Mouse (Mus musculus) 3T3-L1 (cell line): ENCODE measurements around the gene Rab40c.
A peak's percentile ranks its signal among the peaks of the same experiment; 100 is the strongest.

Experiments used
- DNase-seq: peaks from one replicate; pipeline ENCODE4 v3.0.0-alpha.2; 2015; ENCODE audit warnings: low read depth, low spot score

Gene Rab40c

DNA sequence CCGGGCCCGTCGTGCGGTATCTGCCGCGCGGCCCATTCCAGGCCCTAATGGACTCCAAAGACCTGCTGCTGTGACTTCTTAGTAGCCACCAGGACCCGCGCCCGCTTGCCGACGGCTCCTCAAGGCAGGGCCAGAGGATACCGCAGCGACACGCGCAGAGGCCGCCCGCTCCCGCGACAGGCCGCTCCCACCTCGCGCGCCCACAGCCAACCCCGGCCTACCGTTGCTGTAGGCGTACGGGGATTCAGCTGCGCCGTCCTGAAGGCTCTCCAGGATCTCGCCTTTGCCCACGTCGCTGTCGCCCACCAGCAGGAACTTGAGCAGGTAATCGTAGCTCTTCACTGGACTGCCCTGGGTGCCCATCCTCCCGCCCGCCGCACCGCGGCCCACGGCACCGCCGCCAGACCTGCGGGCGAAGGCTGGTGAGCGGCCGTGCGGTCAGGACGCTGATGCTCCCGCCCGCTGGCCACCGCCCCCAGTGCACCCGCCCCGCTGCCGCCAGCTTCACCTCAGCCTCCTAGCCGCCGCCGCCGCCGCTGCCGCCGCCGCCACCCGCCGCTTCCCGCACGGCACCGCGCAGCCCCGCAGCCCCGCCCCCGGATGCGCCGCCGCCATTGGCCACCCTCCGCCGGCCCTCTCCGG is at the start of gene Rab40c:
TSS of gene Rab40c (minus strand) at position 584 of the 642 bp plus-strand sequence.
- peak; percentile 52 for DNase-seq

DNA sequence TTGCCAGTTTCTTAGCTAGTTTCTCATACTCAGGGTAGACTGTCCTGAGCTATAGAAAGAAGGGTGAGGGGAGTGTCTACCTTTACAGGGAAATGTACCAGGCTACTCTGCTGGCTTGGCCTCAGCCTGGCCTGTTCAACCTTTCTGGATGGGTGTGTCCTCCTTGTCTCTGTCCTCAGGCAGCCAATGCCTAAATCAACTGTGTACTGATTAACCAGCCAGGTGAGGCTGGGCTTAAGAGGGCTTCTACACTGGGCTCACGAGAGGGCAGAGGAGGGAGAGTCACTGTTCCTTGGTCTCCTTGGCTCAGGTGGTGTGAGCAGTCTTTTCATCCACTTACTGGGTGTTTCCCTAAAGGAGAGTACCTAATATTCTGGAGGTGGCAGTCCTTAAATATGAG is 48.6 kb upstream of the Rab40c start:
- DNase-seq = no peak

DNA sequence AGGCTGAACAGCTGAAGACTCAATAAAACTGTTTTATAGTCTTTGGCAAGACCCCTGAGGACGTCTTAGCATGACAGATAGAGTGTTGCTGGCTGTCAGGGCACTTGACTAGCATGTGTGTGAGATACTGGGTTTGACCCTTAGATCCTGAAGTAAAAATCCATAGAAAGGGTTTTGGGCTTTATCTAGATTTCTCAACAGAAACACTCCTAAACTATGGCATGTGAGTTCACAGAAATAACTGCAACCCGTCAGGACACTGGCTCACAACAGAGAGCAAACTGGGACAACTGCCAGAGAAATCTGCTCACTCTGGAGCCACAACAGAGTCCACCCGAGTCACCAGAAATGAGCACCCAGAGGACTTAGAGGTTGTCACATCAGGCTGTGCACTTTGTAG is 48.1 kb upstream of the Rab40c start:
- DNase-seq = peak; percentile 34

DNA sequence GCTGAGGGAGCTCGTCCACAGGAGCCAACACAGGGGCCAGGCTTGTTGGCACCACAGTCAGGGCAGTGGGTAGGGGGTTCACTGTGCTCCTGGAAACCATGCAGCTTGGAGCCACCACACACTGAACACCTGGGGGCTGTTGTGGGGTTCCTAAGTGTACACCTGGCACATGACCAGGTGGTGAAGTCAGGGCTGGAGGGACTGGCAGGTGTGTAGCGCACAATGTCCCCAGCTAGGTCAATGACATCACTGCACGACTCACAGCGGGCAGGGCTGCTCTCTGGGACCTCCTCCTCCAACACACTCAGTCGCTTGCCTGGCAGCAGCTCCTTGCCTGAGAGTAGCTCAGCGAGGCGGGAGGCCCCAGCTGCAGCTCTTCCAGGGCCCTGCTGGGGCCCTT is 44.7 kb upstream of the Rab40c start:
- no peak for DNase-seq

DNA sequence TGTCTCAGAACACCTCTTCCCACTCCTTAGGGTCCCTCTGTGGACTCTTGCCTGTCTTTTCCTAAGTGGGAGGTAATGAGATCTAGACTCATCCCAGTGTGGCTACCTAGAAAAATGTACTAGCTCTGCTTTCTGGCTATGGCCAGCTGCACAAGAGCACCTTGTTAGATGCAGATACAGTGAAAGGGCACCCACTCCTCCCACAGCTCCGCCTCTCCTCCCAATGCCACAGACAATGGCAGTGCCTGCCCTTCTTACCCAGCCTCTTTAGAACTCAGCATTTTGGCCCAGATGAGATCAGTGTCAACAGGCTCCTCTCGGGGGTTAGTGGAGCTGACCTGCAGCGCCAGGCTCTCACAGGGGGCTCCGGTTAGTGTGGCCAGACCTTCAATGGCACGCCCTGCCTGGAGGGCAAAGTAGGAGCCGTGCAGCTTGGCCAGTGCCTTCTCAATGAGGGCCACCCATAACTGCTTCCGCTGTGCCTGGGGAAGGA is 42.9 kb upstream of the Rab40c start:
- DNase-seq = no peak

DNA sequence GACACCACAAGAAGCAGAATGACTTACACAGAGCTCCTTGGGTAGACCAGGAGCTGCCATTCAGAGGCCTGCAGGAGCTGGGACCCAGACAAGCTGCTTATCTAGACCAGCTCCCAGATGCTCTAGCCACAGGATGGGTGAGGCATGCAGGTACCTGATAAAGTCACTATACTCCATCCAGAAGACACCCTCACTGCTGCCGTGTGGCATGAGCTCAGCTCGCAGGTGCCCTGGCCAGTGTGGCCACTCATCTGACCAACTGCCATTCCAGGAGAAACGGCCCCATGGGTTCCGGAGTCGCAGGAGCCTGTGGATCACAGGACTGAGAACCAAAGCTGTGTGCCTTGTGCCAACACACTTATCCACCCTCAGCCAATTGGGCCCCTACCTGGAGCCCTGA is 42.0 kb upstream of the Rab40c start:
- no peak for DNase-seq

DNA sequence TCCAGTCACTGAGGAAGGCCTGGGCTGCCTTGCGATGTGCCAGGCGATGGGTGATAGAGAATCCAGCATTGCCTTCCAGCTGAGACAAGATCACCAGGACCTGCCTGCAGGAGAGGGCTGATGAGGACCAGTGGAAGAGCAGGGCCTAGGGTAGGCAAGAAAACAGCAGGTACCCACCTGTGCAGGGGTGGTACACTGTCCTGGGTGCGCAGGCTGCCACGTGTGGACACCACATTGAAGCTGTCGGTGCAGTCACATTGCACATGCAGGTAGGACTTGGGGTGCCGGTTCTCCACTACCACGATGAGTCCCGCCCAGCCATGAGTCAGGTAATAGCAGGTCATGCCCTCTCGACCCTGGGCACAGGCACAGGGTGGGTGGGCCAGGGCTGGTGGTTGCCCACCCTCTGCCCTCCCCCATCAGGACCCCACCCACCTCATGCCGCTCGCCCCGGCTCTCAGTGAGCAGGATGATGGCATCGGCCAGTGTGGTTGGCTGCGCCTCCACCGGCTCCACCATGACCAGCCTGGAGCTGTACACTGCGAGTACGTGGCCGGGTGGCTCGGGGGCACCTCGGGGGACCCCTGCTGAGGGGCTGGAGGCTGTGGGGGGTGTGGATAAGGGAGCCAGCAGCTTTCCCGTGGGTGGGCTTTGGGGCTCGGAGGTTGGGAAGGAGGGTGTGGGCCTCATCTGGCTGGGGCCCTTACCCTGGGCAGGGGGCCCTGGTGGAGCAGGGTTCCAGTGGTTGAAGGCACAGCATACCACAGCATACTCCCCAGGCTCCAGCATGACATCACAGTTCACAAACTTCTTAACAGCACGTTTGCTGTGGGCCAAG is 40.3 kb upstream of the Rab40c start:
- DNase-seq = no peak

DNA sequence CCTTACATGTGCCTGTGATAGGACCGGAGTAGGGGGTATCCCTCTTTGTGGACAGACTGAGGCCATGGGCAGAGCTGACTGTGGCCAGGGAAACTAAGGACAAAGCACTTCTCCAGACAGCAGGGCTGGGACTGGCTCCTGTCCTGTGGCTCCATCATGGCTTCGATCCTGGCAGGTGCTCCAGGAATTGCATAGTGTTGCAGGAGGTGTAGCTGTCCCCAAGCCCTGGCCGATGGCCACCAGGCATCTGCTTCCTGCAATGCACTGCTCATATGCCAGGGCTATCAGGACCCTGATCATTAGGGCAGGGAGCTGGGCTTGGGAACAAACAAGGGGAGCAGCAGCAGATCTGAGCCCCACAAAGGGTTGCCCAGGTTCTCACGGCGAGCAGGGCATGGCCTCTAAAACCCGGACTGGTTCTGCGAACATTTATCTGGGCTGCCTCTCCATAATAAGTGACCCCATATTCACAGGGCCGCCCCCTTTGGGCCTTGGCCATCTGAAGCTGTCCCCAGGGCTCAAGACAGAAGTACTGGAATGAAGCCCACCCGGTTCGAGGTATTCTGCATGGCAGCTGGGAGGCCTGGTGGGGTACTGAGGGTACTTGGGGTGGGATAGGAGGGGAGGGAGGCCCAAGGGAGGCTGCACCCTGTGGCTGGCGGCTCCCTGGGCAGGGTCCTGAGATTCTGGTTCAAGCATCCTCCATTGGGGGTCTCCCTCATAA is 39.4 kb upstream of the Rab40c start:
- DNase-seq = no peak

DNA sequence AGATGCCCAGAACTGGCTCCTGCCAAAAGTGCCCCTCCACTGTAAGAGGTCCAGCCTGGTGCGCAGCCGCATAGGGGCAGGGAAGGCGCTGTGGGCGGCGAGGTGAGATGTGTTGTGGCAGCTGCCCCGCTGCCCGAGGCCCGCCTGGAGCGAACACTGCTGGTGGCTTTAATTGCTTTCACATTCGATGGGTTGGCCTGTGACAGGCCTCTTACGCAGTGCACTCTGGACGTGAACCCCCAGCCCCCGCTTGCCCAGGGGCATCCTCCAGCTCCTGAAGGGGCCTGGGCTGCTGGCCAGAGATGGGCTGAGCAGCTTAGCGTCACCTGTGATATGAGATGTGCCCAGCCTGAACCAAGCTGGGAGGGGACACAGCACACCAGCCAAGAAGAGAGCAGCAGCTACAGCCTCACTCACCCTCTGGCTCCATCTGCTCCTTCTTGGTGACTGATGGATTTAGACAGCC is 38.1 kb upstream of the Rab40c start:
- DNase-seq = no peak

DNA sequence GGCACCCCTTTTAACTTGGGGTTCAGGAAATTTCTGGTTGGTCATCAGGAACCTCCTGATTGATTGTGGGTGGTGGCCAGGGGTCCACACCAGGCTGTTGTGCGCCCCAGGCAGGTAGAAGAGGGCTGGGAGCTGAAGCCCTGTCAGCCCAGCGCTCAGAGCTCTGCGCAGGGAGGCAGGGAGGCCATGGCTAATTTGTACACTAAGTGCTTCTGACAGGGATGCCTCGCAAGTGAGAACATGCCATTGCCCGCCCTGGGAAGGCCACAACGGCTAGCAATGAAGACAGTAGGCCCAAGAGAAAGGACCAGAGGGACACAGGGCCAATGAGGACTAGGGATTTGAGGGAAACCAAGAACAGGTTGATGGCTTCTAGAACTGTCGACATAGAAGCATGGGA is 37.1 kb upstream of the Rab40c start:
- no peak for DNase-seq

DNA sequence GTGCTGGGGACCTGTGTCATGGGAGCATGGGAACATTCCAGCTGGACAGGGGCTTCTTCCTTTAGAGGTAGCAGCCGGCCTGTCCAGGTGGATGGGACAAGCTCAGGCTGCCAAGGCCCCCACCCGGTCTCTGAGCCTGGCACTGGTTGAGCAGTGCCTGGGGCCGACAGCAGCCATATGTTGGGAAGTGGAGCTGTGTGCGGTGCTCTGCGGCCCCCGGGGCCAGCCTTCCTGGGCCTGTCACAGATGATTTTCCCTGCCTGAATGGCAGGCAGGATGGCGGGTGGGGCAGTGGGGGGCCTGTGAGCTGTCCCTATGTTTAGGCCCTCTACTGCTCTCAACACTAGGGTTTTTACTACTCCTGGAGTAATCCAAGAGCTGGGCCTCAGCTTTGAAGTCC is 36.7 kb upstream of the Rab40c start:
- no peak for DNase-seq

DNA sequence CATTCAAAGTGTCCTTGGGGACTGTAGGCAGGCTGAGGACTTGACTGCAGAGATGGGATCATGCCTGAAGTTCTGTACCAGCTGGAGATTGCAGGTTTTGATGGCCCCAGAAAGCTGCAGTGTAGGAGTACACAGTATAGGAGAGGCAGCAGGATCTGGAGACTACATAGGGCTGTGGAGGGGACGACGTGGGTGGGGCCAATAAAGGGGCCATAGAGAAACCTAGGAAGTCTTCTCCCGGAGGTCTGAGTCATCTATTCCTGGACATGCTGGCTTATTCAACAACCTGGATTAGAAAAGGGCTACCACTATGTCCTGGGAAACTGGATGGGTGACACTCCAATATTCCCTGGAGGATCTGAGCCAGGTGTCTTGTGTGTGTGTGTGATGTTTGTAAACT is 36.2 kb upstream of the Rab40c start:
- no peak for DNase-seq

DNA sequence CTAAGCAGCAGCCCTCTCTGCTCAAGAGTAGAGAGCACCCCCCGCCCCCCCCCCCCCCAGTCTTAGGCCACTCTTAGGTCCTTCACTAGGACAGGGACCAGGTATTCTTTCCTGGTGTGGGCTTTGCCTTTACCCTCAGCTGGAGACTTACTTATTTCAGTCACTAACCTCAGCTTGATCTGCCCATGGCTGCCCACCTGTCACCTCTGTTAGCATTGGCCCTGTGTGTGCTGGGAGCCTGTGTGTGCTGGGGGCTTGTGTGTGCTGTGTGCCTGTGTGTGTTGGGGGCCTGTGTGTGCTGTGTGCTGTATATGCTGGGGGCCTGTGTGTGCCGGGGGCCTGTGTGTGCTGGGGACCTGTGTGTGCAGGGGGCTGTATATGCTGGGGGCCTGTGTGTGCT is 35.1 kb upstream of the Rab40c start:
- no peak for DNase-seq

DNA sequence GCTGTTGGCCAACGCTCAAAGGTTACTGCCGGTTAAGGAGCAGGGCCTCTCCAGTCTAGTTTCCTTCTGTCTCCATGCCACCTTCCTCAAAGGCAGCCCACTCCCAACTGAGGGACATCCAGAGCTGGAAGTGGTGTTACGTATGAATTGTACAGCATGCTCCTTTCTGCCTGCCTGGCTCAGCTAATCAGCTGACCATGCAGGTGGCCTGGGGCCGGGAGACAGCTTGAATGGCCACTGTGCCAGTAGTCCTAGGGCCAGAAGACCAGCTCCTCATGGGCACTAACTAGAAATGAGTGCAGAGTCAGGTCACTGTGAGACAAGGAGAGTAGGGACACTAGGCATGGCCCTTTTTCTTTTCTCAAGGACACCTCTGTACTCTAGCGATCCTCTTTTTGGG is 33.6 kb upstream of the Rab40c start:
- no peak for DNase-seq

DNA sequence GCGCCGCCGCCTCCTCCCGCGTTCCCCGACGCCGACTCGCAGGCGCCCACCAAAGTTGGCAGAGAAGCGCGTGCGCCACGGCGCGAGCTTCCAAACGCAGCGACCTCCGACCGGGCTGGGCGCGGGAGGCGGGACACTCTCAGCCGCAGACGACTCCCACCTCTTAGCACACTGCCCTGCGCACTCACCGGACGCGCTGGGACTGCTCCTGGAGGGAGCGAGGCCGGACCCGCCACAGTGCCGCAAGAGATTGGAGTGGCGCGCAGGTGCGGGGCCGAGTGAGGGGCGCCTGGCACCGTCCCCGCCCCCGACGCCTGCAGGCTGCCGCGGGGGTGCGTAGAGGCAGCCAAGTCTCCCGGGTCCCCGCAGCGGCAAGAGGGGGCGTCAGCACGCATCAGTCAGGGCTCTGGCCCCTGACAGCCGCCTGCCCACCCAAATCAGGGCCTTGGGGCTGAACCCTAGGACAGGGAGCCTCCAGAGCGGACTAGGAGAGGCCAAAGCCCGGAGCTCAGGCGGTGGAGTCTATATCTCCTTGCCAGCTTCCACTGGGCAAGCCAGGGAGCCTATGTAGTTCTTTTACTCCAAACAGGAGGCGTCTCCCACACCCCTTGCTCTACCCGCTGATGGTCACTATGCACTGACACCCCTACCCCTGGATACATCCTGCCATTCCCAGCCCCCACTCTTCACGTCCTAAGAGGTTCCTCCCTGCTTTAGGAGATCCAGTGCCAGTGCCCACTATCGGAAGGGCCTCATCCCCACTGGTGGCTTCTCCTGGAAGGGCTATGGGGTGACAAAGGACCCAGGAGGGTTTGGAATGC is 32.5 kb upstream of the Rab40c start, which contains the start of gene A930017K11Rik:
TSS of gene A930017K11Rik (minus strand) at position 763 of the 821 bp plus-strand sequence.
- no peak for DNase-seq

DNA sequence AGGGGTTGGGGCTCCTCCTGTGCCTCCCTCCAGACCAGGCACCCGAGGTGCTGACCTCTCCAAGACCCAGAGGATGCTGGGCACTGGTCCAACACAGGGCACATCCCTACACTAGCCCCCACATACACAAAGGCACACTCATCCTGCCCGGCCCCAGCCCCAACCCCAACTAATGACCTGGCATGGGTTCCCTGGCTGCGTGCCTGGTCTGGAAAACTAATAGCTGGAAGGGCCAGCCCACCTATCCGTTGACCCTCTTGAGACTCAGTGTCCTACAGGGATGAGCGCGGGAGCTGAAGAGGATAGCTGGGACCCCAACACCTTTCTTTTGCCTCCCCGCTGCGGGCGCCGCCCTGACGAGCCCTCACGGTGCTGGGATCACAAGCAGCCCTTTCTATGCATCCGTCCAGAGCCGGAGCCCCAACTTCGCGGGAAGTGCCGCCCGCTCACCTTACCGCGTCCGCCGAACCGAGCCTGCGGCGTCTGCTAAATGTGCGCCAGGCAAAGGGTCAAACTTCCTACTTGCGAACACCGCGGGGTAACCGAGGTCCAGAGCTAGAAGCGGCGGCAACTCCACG is 31.8 kb upstream of the Rab40c start:
- DNase-seq = no peak

DNA sequence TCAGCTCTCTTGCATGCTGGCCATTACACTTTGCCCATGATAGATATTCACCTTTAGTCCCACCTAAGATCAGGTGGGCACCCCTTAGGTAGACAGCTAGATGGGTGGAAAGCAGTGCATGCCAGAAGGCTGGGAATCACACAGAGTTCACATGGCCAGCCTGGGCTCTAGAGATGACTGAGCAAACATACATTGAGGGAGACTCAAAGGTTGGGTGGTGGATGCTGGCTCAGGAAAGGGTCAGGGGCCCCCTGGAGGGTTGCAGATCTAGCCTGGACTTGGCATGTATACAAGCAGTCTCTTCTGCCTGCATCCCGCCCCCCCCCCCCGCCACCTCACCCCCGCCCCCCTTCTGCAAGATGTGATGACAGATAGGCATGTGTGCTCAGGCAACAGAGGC is 31.2 kb upstream of the Rab40c start:
- DNase-seq = no peak

DNA sequence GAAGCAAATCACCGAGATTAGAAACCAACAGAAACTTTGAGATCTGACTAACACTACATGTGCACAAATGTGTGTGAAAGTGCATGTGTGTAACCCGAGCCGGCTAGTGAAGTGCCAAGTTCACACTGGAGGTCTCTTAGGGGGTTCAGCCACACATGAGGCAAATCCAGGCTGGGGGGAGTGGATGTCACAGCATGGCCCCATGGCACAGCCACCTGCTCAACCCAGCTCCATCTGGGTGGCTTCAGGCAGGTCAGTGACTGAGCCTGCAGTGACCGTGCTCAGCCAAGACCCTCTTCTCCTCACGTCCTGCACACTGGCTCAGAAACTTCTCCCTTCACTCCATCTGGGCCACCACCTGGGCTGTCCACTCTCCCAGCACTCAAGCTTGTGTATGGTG is 30.5 kb upstream of the Rab40c start:
- DNase-seq = no peak

DNA sequence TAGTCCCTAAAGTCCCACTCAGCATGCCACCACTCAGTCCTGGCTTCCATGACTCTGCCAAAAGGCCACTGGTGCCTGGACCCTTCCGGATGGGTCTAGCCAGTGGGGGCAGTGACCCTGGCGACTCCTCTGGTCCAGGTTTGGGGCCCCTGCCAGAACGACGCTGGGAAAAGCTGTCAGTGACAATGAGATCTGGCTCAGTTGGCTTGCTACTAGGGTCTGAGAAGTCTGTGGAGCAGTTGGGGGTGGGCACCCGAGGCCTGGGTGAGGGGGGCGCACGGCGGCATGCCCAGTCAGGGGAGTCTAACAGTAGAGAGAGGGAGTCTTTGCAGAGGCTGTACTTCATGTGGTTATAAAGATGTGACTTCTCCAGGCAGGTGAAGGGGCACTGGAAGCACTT is 28.5 kb upstream of the Rab40c start:
- no peak for DNase-seq

DNA sequence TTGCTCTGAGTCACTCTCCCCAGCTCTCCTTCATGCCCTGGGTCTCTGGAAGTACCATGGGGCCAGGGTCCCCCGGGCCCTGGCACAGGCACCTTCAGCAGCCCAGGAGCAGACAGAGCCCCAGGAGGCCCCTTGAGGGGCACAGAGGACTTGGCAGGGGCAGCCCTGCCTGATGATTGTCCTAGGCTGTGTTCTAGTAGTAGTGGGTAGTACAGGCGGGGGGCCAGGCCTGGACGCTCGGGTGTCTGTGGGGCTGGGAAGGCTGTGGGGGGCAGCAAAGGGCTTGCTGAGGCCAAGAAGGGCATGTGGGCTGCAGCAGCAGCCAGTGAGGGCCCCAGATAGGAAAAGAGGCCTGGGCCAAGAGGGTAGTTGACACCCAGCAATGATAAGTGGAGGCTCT is 28.0 kb upstream of the Rab40c start:
- DNase-seq = no peak

DNA sequence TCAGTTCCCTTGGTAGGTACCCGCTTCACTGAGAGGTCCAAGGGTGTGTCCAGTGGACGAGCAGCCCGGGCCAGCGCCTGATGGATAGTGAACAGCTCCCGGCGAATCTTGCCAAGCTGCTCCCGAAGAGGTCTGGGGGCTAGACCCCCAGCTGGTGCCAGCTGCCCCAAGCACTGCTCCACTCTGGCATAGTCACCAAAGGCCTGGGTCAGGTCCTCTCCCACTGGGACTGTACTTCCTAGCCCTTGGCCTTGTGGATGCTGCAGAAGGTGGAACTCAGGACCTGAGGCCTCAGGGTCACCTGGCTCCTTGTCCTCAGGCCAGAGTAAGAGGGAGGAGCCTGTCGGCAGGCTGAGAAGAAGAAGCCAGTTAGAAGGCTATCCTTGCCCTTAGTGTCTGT is 27.4 kb upstream of the Rab40c start:
- no peak for DNase-seq
